Mouse (Mus musculus): ENCODE measurements at regions not wholly inside any gene's neighbourhood (a gene's known extent, or its start where the extent isn't known, plus 50 kb on each side); places are given as distances from the start of the nearest gene placed in this dataset.

DNA sequence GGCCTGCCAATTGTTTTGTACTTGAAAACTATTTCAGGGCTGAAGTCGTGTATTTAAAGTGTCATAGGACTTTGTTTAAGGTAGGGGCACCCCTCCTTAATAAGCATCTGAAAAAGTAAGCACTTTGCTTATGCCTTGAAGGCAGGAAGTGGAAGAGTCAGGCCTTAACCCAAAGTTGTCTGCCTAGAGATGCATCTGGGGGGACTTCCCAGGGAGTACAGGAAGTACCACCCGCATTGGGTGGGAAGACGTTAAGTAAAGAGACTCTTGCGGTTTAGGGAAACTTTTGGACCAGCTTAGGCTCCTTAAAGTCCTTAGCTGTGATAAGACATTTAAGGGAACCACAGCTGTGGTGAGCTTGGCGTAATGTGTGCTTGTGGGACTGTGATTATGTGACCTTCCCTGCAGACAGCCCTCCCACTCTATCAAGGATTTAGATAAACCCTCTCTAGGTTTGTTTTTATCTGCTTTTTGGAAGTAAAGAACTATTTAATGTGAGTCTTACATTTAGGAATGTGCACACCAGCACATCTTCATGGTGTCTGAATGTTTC lies 150.9 kb upstream of the Trib2 start:
- Histone ChIP-seq H3K36me3 (ENCODE audit: insufficient read depth, low read length) (no peaks in the 10 kb centered on the region), H3K27me3 (ENCODE audit: insufficient read depth, low read length) (no peaks in the 10 kb centered on the region), H3K4me2 (ENCODE audit: low read depth, low read length) (no peak overlapping the region), H3K4me1 (ENCODE audit: insufficient read depth, low read length) (no peaks in the 10 kb centered on the region), H3K4me3 (ENCODE audit: low read length) (no peak overlapping the region), H3K9me3 (ENCODE audit: low read length) (no peaks in the 10 kb centered on the region), H3K27ac (no peak overlapping the region), H3K9ac (replicated peaks; ENCODE audit: low read length) (no peak overlapping the region)
- DNase-seq (ENCODE audit: low spot score) (no peak), ATAC-seq (no peak)
- WGBS = 85% methylated on average over 5 of the region's 5 CpGs
- no peak for TF ChIP-seq CTCF (IDR thresholded peaks at IDR 0.05; ENCODE audit: low read depth)

DNA sequence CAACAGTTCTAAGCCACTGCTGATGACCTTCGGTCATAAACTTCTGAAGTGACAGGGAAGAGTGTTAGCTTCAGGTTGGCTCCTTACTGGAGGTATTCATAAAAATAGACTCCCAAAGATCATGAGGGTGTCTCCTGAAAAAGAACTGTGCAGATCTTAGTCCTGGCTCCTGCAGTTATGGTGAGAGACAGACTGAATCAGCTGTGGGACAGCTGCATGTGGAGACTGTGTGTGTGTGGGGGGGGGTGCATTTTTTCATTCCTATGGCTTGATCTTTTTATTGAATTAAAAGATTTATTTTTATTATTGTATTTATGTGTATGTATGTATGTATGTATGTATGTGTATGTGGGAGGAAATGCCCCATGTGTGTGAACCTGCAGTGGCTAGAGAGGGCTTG lies 149.9 kb upstream of the Trib2 start:
- DNase-seq (ENCODE audit: low spot score) (no peak), ATAC-seq (no peak)
- Histone ChIP-seq H3K27ac (no peak overlapping the region), H3K9ac (replicated peaks; ENCODE audit: low read length) (no peak overlapping the region), H3K4me2 (ENCODE audit: low read depth, low read length) (no peak overlapping the region), H3K27me3 (ENCODE audit: insufficient read depth, low read length) (no peaks in the 10 kb centered on the region), H3K36me3 (ENCODE audit: insufficient read depth, low read length) (no peaks in the 10 kb centered on the region), H3K9me3 (ENCODE audit: low read length) (no peaks in the 10 kb centered on the region), H3K4me3 (ENCODE audit: low read length) (no peak overlapping the region), H3K4me1 (ENCODE audit: insufficient read depth, low read length) (no peaks in the 10 kb centered on the region)
- no peak for TF ChIP-seq CTCF (IDR thresholded peaks at IDR 0.05; ENCODE audit: low read depth)
- WGBS = 100% methylated on average over 1 of the region's 1 CpGs

DNA sequence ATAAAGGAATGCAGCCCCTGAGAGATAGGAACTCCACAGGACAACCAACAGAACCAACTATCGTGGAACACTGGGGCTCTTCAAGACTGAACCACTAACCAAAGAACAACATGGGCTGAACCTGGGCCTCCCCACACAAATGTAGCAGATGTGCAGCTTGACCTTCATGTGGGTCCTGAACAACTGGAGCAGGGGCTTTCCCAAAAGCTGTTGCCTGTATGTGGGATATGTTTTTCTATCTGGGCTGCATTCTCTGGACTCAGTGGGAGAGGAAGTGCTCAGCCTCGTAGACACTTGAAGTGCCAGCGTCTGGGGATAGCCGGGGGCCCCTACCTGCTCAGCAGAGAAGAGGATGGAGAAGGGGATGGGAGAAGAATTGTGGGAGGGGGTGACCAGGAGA lies 149.2 kb upstream of the Trib2 start:
- H3K36me3 ChIP-seq (ENCODE audit: insufficient read depth, low read length) = no peaks in the 10 kb centered on the region
- WGBS = 88% methylated on average over 4 of the region's 4 CpGs
- H3K4me1 ChIP-seq (ENCODE audit: insufficient read depth, low read length) = no peaks in the 10 kb centered on the region
- ATAC-seq = no peak
- no peaks in the 10 kb centered on the region for H3K27me3 ChIP-seq (ENCODE audit: insufficient read depth, low read length)
- DNase-seq (ENCODE audit: low spot score) = no peak
- H3K9me3 ChIP-seq (ENCODE audit: low read length) = no peaks in the 10 kb centered on the region
- no peak overlapping the region for H3K27ac ChIP-seq
- H3K4me2 ChIP-seq (ENCODE audit: low read depth, low read length) = no peak overlapping the region
- H3K9ac ChIP-seq (replicated peaks; ENCODE audit: low read length) = no peak overlapping the region
- no peak overlapping the region for H3K4me3 ChIP-seq (ENCODE audit: low read length)
- no peak for TF ChIP-seq CTCF (IDR thresholded peaks at IDR 0.05; ENCODE audit: low read depth)

DNA sequence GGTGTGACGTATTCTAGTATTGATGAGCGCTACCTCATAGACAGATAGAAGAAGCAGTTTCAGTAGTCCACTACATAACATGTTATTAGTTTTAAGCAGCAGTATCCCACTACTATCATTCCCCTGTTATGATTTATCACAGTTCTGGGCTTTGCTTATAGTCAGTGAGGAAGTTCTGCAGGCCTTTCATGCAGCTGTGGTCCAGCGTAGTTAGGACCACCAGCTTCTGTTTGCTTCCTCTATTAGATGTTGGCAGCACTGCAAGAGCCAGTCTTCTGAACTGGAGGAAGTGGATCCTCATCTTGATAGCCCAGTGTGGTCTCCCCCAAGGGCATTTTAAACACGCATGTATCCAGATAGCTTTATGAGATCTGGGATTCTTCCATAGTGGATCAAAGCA lies 147.4 kb upstream of the Trib2 start:
- Histone ChIP-seq H3K9me3 (ENCODE audit: low read length) (no peaks in the 10 kb centered on the region), H3K4me1 (ENCODE audit: insufficient read depth, low read length) (no peaks in the 10 kb centered on the region), H3K4me2 (ENCODE audit: low read depth, low read length) (no peak overlapping the region), H3K9ac (replicated peaks; ENCODE audit: low read length) (no peak overlapping the region), H3K4me3 (ENCODE audit: low read length) (no peak overlapping the region), H3K27me3 (ENCODE audit: insufficient read depth, low read length) (no peaks in the 10 kb centered on the region), H3K27ac (no peak overlapping the region), H3K36me3 (ENCODE audit: insufficient read depth, low read length) (no peaks in the 10 kb centered on the region)
- DNase-seq (ENCODE audit: low spot score) = no peak
- no peak for ATAC-seq
- no peak for TF ChIP-seq CTCF (IDR thresholded peaks at IDR 0.05; ENCODE audit: low read depth)
- 90% methylated on average over 4 of the region's 4 CpGs for WGBS

DNA sequence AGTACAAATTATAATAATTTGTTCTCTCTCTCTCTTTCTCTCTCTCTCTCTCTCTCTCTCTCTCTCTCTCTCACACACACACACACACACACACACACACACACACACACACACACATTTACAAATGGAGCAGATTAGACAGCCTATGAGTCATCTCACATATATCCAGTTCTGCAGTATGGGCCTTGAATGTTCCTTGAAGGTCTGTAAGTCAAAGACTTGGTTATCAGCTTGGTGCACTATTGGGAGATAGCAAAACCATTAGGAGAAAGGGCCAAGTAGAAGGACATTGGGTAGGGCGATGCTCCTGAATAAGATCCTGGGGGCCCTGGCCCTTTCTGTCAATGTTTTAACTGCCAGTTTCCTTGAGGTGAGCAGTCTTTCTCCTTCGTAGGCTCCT lies 145.1 kb upstream of the Trib2 start:
- H3K9ac ChIP-seq (replicated peaks; ENCODE audit: low read length) = no peak overlapping the region
- no peak overlapping the region for H3K27ac ChIP-seq
- H3K9me3 ChIP-seq (ENCODE audit: low read length) = no peaks in the 10 kb centered on the region
- no peak overlapping the region for H3K4me2 ChIP-seq (ENCODE audit: low read depth, low read length)
- TF ChIP-seq CTCF (IDR thresholded peaks at IDR 0.05; ENCODE audit: low read depth) = no peak
- ATAC-seq = no peak
- DNase-seq (ENCODE audit: low spot score) = no peak
- WGBS = 86% methylated on average over 2 of the region's 2 CpGs
- H3K36me3 ChIP-seq (ENCODE audit: insufficient read depth, low read length) = no peaks in the 10 kb centered on the region
- H3K27me3 ChIP-seq (ENCODE audit: insufficient read depth, low read length) = no peaks in the 10 kb centered on the region
- H3K4me1 ChIP-seq (ENCODE audit: insufficient read depth, low read length) = no peaks in the 10 kb centered on the region
- H3K4me3 ChIP-seq (ENCODE audit: low read length) = no peak overlapping the region

DNA sequence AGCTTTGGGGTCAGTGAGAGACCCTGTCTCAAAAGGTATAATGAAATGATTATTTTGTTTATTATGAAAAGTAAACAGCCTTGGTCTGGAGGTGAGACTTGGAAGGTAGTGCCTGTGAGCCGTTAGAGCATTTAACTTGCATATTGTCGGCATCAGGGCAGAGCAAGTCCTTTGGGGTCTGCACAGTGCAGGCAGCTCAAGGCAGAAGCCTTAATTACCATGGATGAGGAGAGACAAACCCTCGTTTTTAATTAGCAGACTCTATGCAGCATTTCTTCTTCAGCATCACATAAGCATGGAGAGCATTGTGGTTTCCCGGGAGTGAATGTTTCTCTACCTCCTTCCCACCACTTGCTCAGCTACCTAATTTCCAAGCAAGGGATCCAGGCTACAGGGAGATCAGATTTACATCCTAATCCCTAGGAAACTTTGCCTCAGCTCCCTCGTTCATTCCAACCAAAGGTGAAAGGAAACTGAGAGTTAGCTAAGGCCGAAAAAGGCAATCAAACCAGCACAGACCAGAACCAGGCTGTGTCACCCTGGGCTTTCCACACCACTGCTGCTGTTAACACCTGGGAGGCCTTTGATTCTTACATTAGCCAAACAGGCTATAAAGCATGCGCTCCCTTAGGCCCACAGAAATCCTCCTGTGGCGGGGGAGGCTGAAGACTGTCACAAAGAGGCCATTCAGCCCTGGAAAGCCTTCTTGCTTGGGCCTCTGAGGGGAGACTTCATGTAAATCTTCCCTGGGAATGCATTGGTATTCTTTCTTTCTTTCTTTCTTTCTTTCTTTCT lies 120.9 kb upstream of the Trib2 start:
- Histone ChIP-seq H3K27ac (no peak overlapping the region), H3K9ac (replicated peaks; ENCODE audit: low read length) (no peak overlapping the region), H3K4me1 (ENCODE audit: insufficient read depth, low read length) (no peaks in the 10 kb centered on the region), H3K27me3 (ENCODE audit: insufficient read depth, low read length) (no peaks in the 10 kb centered on the region), H3K4me2 (ENCODE audit: low read depth, low read length) (no peak overlapping the region), H3K36me3 (ENCODE audit: insufficient read depth, low read length) (no peaks in the 10 kb centered on the region), H3K9me3 (ENCODE audit: low read length) (no peaks in the 10 kb centered on the region), H3K4me3 (ENCODE audit: low read length) (no peak overlapping the region)
- WGBS = 54% methylated on average over 8 of the region's 8 CpGs
- ATAC-seq (no peak), DNase-seq (ENCODE audit: low spot score) (no peak)
- TF ChIP-seq CTCF (IDR thresholded peaks at IDR 0.05; ENCODE audit: low read depth) = no peak

DNA sequence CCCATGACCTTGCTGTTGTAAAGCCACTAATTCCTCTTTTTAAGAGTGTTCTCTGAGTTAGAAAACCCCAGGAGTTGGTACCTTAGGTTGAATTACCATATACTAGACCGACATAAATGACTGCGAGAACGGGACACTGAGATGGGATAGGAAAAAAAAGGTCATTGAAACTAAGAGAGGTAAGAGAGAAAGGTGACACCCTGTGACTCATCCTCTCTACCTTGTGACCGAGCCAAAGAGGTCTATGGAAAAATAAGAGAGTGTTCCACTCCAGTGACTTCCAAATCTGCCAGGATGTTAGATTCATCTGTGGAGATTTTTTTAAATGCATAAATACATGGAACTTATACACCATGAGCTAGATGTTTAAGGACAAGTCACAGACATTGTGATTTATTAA lies 115.3 kb upstream of the Trib2 start:
- Histone ChIP-seq H3K9ac (replicated peaks; ENCODE audit: low read length) (no peak overlapping the region), H3K27me3 (ENCODE audit: insufficient read depth, low read length) (no peaks in the 10 kb centered on the region), H3K4me1 (ENCODE audit: insufficient read depth, low read length) (no peaks in the 10 kb centered on the region), H3K36me3 (ENCODE audit: insufficient read depth, low read length) (no peaks in the 10 kb centered on the region), H3K27ac (no peak overlapping the region), H3K4me2 (ENCODE audit: low read depth, low read length) (no peak overlapping the region), H3K9me3 (ENCODE audit: low read length) (no peaks in the 10 kb centered on the region), H3K4me3 (ENCODE audit: low read length) (no peak overlapping the region)
- no peak for TF ChIP-seq CTCF (IDR thresholded peaks at IDR 0.05; ENCODE audit: low read depth)
- DNase-seq (ENCODE audit: low spot score) (no peak), ATAC-seq (no peak)
- 91% methylated on average over 4 of the region's 4 CpGs for WGBS
